Mouse (Mus musculus) heart, embryonic 14.5 days (tissue): ENCODE measurements at regions not wholly inside any gene's neighbourhood (a gene's known extent, or its start where the extent isn't known, plus 50 kb on each side); places are given as distances from the start of the nearest gene placed in this dataset.

Source experiments
- ATAC-seq: fragments of 200-750 bp; cut with Nextera tagmentation; 2 replicates; pipeline ENCODE4 v1.8.0; 2017; ENCODE audit warnings: low read depth, moderate TSS enrichment; ENCODE audit not compliant: insufficient number of reproducible peaks, insufficient read depth, low FRiP score
- H3K27ac ChIP-seq, 2 experiments: fragments of 200-500 bp in 1 of 2; fragments of 300-500 bp in 1 of 2; sonication (generic) in 1 of 2; replicated peaks in 1 of 2; 2 replicates each; pipeline ENCODE4 v1.5.1; 2012 to 2014; ENCODE audit warnings: low read depth in 2 of 2, low read length in 2 of 2, control low read depth in 1 of 2, mild to moderate bottlenecking in 1 of 2, mixed read lengths in 1 of 2; ENCODE audit not compliant: control insufficient read depth in 1 of 2, insufficient read depth in 1 of 2
- H3K27me3 ChIP-seq: fragments of 300-500 bp; sonication (generic); 2 replicates; pipeline ENCODE4 v1.6.1; 2014; ENCODE audit warnings: mild to moderate bottlenecking, low read length, control low read depth; ENCODE audit not compliant: control insufficient read depth, insufficient read depth
- H3K36me3 ChIP-seq: fragments of 300-500 bp; sonication (generic); 2 replicates; pipeline ENCODE4 v1.6.1; 2014; ENCODE audit warnings: mild to moderate bottlenecking, control low read depth, low read length, mixed read lengths; ENCODE audit not compliant: control insufficient read depth, insufficient read depth
- H3K4me1 ChIP-seq, 2 experiments: fragments of 200-500 bp in 1 of 2; fragments of 300-500 bp in 1 of 2; sonication (generic) in 1 of 2; 2 replicates each; pipeline ENCODE4 v1.6.1; 2012 to 2014; ENCODE audit warnings: low read length in 2 of 2, control low read depth in 1 of 2, mixed read lengths in 1 of 2; ENCODE audit not compliant: control insufficient read depth in 2 of 2, insufficient read depth in 2 of 2
- H3K4me2 ChIP-seq: fragments of 300-500 bp; sonication (generic); 2 replicates; pipeline ENCODE4 v1.6.1; 2014; ENCODE audit warnings: mild to moderate bottlenecking, low read length
- H3K4me3 ChIP-seq, 2 experiments: fragments of 200-500 bp in 1 of 2; fragments of 300-500 bp in 1 of 2; sonication (generic) in 1 of 2; 2 replicates each; pipeline ENCODE4 v1.5.1; 2012 to 2014; ENCODE audit warnings: low read length in 2 of 2, mild to moderate bottlenecking in 2 of 2, control low read depth in 1 of 2, low read depth in 1 of 2, moderate library complexity in 1 of 2; ENCODE audit not compliant: control insufficient read depth in 1 of 2, insufficient read depth in 1 of 2
- H3K9ac ChIP-seq: fragments of 300-500 bp; sonication (generic); 2 replicates; pipeline ENCODE4 v1.6.1; 2014; ENCODE audit warnings: mild to moderate bottlenecking, low read length
- H3K9me3 ChIP-seq: fragments of 300-500 bp; sonication (generic); 2 replicates; pipeline ENCODE4 v1.6.1; 2016; ENCODE audit warnings: low read length, control low read depth; ENCODE audit not compliant: control insufficient read depth
- WGBS: fragments of 180-500 bp; shearing (Covaris S2); extraction: QIAGEN DNeasy Blood & Tissue Kit; methylation state at CpG from one replicate; pipeline ENCODE4 v1.1.7; 2014; 5-methylcytosine and 5-hydroxymethylcytosine counted together

DNA sequence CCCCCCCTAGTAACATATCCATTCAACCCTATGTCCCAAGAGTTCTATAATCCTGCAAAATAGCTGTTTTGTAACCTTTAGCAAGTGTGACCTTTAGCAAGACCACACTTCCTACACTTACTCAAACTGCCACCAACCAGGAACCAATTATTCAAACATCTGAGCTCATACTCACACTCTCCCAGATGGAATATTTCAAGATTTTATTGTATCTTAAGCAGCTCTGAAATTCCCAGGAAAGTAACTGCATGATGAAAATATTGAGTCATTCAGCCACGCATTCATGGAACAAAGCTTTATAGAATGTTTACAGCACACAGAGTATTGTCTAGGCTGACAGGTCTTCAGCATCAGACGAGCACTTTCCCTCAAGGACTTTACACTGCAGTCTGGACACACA, 171.9 kb downstream of the Gpam start:
- Histone ChIP-seq H3K4me2 (no peak overlapping the region), H3K27ac (no peak overlapping the region), H3K9ac (no peak overlapping the region), H3K36me3 (no peaks in the 10 kb centered on the region), H3K27me3 (no peaks in the 10 kb centered on the region), H3K9me3 (0 out of 2 replicates have a peak, but pooled peaks cover 5% of the 10 kb centered on the region), H3K4me3 (no peak overlapping the region), H3K4me1 (no peaks in the 10 kb centered on the region)
- no peak for ATAC-seq
- 66% methylated on average over 2 of the region's 2 CpGs for whole genome bisulfite sequencing

- WGBS = 70% methylated on average over 2 of the region's 2 CpGs
- H3K27ac ChIP-seq = no peak overlapping the region
- H3K36me3 ChIP-seq = no peaks in the 10 kb centered on the region
- no peak overlapping the region for H3K9ac ChIP-seq
- H3K27me3 ChIP-seq = no peaks in the 10 kb centered on the region
- H3K4me2 ChIP-seq = no peak overlapping the region
- ATAC-seq = no peak
- 0 out of 2 replicates have a peak, but pooled peaks cover 4% of the 10 kb centered on the region for H3K9me3 ChIP-seq
- no peak overlapping the region for H3K4me3 ChIP-seq
- H3K4me1 ChIP-seq = no peaks in the 10 kb centered on the region
Observed at GRCm38 (mm10) chr19:54952546-54952945, 174.5 kb downstream of the Gpam start.

GRCm38 (mm10) chr19:54948359-54949127, 178.5 kb downstream of the Gpam start:
- ATAC-seq = no peak
- no peaks in the 10 kb centered on the region for H3K9me3 ChIP-seq
- WGBS = 78% methylated on average over 7 of the region's 7 CpGs
- no peak overlapping the region for H3K4me3 ChIP-seq
- no peaks in the 10 kb centered on the region for H3K36me3 ChIP-seq
- no peaks in the 10 kb centered on the region for H3K27me3 ChIP-seq
- H3K4me1 ChIP-seq = no peaks in the 10 kb centered on the region
- H3K4me2 ChIP-seq = no peak overlapping the region
- H3K9ac ChIP-seq = no peak overlapping the region
- H3K27ac ChIP-seq = no peak overlapping the region

GRCm38 (mm10) chr19:54947583-54947982, 179.5 kb downstream of the Gpam start:
- 88% methylated on average over 3 of the region's 3 CpGs for WGBS
- H3K4me2 ChIP-seq = no peak overlapping the region

DNA sequence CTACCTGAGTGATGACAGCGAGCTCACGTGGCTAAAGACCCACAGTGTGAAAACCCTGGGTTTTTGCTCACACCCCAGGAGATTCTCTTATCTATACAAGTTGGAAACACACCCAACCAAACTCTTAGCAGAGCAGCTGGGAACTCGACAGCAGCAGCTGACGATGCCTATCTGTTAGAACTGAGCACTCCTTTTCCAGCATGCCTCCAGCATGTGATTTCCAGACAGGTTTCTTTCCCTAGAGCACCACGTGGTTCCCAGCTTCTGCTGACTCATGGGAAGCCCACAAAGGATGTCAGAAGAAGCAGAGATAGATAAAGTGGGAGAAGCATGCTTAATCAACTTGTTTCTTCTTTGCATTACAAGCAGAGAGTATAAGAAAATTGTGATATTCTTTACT, 194.5 kb downstream of the Gpam start:
- 27% methylated on average over 5 of the region's 5 CpGs for WGBS
- Histone ChIP-seq H3K4me3 (no peak overlapping the region), H3K4me2 (no peak overlapping the region), H3K27ac (no peak overlapping the region), H3K9ac (no peak overlapping the region), H3K27me3 (no peaks in the 10 kb centered on the region), H3K36me3 (no peaks in the 10 kb centered on the region), H3K4me1 (no peaks in the 10 kb centered on the region), H3K9me3 (no peaks in the 10 kb centered on the region)
- no peak for ATAC-seq

More at GRCm38 (mm10) chr19:54947583-54947982, 179.5 kb downstream of the Gpam start:
- Histone ChIP-seq H3K27ac (no peak overlapping the region), H3K9ac (no peak overlapping the region), H3K4me3 (no peak overlapping the region), H3K9me3 (no peaks in the 10 kb centered on the region), H3K4me1 (no peaks in the 10 kb centered on the region), H3K36me3 (no peaks in the 10 kb centered on the region), H3K27me3 (no peaks in the 10 kb centered on the region)
- no peak for ATAC-seq

DNA sequence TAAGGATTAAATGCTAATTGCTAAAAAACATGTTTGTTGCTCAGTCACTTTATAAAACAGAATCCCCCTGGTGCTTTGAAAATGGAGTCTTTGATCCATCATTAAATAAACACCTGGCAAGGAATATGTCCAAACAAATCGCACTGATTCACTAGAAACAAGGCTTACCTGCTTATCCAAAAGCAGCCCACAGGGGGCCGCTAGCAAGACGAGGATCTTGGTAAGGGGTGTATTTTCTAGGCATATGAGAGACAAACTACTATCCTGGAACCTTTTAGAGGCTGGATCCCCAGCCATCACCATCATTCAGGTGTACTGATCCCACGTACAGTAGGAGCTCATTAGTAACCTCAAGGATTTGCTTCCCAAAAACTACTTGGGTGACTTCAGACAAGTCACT, 201.2 kb downstream of the Gpam start:
- 63% methylated on average over 4 of the region's 4 CpGs for WGBS
- Histone ChIP-seq H3K4me3 (no peak overlapping the region), H3K4me1 (no peaks in the 10 kb centered on the region), H3K36me3 (no peaks in the 10 kb centered on the region), H3K9ac (no peak overlapping the region), H3K27ac (no peak overlapping the region), H3K27me3 (no peaks in the 10 kb centered on the region), H3K4me2 (no peak overlapping the region), H3K9me3 (no peaks in the 10 kb centered on the region)
- no peak for ATAC-seq

- H3K9me3 ChIP-seq = no peaks in the 10 kb centered on the region
- no peak overlapping the region for H3K27ac ChIP-seq
- H3K36me3 ChIP-seq = no peaks in the 10 kb centered on the region
- H3K4me1 ChIP-seq = no peaks in the 10 kb centered on the region
- H3K4me2 ChIP-seq = no peak overlapping the region
- H3K27me3 ChIP-seq = no peaks in the 10 kb centered on the region
- no peak overlapping the region for H3K9ac ChIP-seq
- ATAC-seq = no peak
- WGBS = 67% methylated on average over 6 of the region's 6 CpGs
- no peak overlapping the region for H3K4me3 ChIP-seq
Observed at GRCm38 (mm10) chr19:54919597-54919996, 207.4 kb downstream of the Gpam start.

- Histone ChIP-seq H3K4me2 (no peak overlapping the region), H3K27ac (no peak overlapping the region), H3K9me3 (no peaks in the 10 kb centered on the region), H3K9ac (no peak overlapping the region), H3K36me3 (no peaks in the 10 kb centered on the region), H3K4me1 (no peaks in the 10 kb centered on the region), H3K4me3 (no peak overlapping the region), H3K27me3 (no peaks in the 10 kb centered on the region)
- no peak for ATAC-seq
- WGBS = 77% methylated on average over 5 of the region's 5 CpGs
Observed at GRCm38 (mm10) chr19:54893622-54894021, 233.4 kb downstream of the Gpam start.
